Mouse (Mus musculus) adrenal gland, adult 18-20 months (tissue): ENCODE data around the gene Ift81. TPM values are rescaled to one million over a fixed set of nuclear protein-coding genes. Genes with fewer than 3 reads are reported as not detected.

Source experiments
- DNase-seq, 2 experiments: peaks; one replicate each; pipeline ENCODE4 v3.0.0; 2021 to 2022; ENCODE audit warnings: low spot score in 2 of 2
- total RNA-seq, 2 experiments: library from RNA; stranded (reverse); gene quantifications; 1 replicate in 1 of 2; 2 replicates in 1 of 2; pipeline ENCODE4 v1.2.3; 2021

Gene Ift81
- total RNA-seq, 2 experiments from 2014 or later: 10.9 to 18.3 TPM

DNA sequence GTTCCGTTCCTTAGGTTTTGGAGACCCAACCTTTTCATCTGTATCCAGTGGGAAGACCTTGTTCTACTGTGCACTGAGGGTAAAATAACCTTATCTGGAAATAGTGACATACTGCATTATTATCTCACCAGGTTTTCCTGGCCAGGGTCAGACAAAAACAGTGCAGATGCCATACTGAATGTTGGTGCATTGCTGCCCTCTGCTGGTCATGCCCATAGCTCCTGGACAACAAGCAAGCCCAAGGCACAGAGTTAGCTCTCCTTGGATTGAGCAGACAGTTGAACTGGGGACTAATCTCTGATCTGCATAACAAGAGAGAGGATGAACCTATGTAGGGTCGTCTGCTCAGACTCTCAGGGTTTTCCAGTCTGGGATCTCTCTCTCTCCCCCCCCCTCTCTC is 12.9 kb upstream of the Ift81 start:
- peak; percentile 90 for DNase-seq

DNA sequence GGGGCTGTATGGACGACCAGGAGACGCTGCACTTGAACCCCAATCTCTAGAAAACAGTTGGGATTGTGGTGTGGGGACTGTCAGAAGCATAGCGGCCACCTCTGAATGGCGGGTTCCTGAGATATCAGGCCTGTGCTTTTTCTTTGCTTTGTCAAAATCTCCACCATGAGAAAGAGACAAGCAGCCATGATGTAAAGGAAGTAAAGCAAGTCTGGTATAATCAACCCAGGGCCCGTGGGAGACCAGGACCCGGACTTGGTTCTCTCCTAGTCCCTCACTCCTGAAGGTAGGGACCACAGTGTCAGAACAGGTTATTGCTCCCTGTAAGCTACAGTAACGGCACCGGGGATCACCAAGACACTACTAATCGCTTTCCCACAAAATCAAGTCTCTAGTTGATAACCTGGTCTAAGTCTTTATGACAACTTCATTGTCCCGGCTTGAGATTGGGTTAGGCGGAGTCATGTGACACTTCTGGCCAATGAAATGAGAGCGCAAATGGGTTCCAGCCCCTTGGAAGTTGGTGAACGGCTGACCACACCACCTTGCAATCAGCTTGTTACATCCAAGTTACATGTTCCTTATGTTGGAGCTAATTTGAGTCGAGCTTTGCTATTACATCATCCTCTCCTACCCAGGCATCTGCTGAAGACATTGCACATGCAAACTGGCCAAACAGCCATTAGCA is 11.4 kb upstream of the Ift81 start:
- DNase-seq: no peak

DNA sequence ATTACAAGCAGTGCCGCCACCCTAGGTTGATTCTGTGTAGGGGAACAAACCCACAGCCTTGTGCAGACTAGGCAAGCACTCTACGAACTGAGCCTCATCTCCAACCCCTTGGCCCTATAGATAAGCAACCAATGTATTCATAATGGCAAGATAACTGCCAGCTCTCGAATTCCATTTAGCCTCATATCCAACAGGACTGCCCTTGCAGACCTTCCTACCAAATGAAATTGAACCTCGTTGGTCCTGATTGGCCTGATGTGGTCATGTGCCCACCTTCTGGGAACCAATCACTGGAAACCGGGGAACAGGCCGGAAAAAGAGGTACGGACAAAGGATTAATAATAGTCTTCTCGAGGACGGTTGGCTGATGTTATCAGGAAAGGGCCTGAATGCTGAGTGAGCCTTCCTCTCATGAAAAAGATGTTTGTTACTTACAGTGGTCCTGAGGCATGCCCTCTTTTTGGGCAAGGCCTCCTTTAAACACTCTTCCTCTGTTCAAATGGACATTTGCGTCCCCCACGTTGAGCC is 10.7 kb upstream of the Ift81 start:
- DNase-seq: no peak

DNA sequence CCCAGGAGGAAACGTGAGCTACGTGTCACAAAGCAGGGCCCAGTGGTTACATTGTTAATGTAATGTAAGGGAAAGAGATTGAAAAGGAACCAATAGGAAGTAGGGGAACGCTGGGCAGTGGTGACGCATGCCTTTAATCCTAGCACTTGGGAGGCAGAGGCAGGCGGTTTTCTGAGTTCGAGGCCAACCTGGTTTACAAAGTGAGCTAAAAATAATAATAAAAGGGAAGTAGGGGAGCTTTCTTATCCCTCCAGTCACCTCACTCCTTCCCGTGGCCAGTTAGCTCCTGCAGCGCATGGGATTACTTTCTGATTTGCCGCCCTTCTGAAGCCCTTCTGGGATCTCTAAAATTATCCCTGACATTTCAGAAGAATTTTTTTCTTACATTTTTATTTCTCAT is 9.5 kb upstream of the Ift81 start:
- no peak for DNase-seq

DNA sequence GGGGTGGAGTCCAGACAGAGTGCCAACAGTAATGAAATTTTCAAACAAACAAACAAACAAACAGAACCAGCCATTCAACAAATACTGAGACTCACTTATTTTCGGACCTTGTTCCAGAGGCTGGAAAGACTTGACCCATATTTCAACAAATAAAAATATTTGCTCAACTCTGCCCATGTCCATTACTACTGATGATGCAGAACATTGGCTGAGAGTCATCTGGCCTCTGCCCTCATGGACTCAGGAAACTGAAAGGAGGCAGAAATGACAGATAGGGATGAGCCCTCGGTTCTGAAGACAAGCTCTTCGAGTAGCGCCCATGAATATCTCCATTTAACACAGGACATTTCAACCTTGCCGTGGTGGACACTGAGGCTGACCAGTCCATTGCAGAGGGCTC is 8.2 kb upstream of the Ift81 start:
- no peak for DNase-seq

DNA sequence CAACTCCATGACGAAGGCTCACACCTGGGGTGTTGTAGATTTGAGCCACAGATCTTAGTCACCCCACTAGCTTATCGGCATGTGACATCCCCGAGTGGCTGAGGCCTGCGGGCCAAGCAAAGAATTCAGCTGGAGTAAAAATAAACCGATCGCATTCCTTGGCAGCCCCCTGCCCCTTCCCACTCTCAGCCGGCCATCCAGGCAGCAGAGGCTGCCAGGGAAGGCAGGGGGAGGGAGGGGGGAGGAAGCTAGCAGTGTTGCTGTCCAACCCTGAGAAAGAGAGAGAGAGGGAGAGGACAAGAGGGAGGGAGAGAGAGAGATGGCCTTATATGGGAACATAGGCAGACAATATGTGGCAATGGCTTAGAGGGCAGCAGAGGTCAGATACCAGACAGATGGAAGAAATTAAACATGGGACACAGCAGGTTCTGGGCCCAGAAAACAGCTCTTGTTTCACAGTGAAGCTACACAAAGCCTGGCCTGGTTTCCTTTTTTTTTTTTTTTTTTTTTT is 7.1 kb upstream of the Ift81 start:
- DNase-seq: no peak

DNA sequence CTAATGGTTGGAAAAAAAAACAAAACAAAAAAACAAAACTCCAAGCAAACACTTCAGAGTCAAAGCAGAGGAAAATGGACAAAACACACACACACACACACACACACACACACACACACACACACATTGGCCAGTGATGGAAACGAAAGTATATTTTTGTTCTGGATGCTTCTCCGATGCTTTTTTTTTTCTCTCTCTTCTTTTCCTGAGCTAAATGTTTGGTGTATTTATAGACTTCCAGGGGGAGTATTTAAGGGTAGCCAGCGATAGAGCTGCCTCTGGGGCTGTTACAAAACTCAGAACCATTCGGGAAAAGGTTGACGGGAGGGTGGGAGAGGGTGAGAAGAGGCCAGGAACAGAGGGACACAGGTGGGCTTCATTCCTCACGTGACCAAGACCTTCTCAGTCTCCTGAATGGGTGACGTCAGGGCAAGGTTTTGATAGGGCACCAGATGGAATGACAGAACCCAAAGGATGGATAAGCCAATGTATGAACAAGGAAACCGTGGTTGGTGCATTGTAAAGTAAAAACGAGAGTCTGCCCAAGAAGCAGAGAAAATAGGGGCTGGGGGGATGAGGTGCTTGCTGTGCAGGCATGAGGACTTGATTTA is 5.5 kb upstream of the Ift81 start:
- DNase-seq: no peak

DNA sequence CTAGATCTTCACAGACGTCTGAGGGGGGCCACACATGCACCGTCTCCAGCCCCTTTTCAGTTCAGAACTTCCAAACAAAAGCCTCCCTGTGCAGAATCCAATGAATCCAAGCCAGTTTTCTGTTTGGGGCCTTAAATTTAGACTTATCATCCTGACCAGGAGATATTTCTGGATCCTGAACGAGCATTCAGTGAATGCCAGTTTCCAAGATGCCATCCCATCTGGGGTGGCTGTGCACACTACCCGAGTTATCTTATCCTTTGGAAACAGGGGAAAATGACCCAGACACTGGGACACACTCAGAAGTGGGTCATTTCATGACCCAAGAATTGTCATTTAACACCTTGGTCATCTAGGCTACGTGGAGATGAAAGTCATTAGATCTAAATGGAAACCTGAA is 3.4 kb upstream of the Ift81 start:
- no peak for DNase-seq

DNA sequence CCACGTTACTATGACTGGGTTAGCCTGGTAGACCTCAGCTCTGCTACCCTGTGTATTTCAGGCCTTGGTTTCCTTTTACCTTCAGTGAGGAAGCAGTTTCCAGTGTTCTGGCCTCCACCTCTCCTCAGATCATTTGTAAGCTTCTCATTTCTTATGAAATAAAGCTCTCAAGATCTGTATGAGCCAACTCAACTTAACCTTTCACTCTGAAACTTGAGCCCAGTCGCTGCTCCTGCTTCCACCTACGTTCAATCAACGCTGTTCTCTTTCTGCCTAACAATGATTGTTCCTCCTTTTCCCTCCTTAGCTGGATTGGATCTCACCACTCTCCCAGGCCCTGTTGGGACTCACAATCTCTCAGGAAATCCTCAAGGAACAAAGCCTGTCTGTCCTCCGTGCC is 2.7 kb downstream of the Ift81 start:
- no peak for DNase-seq

DNA sequence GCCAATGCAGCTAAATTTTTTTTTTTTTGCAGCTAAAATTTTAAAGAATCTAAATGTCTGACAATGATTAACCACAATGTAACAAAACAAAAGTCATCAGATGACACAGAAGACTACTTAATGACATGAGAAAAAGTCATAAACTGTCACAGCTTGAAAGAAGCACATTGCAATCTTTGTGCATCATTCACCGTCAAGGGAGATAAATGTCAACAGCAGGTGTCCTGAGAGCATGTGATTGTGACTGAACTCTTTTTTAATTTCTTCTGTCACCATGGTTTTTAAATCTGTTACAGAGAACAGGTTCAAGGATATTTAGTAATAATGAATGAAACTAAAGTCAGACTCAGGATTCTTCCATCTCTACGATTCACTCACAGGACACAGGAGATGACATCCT is 9.4 kb downstream of the Ift81 start:
- DNase-seq: no peak

DNA sequence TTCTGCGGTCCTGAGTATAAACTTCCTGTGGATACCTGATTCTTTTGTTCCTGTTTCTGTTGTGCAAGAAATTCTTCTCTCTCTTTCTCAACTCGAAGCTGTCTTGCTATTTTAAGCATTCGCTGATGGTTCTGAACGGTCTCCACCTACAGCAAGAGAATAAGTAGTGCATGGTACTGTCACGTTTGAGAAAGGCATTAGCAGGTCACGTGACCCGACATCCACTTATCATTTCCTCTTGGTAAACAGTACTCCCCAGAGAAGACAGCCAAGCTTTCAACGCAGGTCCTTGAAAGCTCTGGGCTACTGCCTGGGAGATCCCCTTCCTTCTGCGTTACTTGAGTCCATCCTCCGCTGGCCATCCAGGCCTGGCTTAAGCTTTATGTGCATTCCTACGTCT is 12.1 kb downstream of the Ift81 start:
- no peak for DNase-seq

DNA sequence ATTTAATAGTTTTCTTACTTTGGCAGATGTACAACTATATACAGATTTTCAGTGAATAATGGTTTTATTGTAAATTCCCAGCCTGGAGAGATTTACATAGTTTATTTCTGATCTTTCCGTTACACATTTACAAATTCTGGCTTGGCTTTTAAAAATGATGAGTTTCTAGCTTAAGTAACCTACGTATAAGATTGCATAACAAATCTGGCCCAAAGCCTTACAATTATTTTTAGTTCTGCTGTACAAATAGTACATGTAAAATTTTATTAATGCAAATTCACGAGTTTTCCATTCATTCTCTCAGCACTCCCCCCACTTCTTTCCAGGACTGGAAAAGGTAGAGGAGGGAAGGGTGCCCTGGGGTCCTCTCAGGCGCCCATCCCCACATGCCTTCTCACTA is 18.8 kb downstream of the Ift81 start:
- no peak for DNase-seq

DNA sequence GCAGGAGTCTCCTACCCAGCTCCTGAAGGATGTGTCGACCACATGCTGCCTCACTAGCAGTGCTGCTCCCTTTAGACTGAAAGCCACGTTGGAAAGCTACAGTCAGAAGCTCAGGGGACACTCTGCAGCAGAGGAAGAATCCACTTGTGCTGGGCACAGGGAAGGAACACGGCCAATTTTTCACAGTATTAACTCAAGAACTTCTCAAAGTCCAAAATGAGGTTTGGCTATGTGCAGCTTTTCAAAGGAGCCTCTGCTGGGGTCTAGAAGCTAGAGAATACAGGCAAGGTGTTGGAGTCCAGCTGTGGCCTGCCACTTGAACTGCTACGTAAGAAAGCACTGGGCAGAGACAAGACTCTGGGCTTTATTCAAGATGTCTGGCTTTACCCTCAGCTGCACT is 24.4 kb downstream of the Ift81 start:
- DNase-seq: no peak

DNA sequence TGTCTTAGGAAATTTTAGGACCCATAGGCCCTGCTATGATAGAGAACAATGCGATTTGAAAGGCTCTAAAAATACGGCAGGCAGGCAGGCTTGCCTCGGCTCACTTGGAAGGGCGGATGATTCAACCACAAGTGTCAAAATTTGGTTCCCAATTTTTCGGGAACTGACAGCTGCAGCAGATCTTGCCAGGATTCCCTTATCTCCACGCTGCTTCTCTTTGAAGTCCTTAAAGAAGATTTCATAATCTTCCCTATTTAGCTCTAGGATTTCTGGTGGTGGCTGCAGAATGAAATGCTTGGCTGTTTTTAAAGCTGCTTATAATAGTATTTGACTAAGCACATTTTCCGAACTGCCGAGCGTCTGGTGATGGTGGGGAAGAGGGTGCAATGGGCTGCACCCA is 28.8 kb downstream of the Ift81 start:
- DNase-seq: no peak

DNA sequence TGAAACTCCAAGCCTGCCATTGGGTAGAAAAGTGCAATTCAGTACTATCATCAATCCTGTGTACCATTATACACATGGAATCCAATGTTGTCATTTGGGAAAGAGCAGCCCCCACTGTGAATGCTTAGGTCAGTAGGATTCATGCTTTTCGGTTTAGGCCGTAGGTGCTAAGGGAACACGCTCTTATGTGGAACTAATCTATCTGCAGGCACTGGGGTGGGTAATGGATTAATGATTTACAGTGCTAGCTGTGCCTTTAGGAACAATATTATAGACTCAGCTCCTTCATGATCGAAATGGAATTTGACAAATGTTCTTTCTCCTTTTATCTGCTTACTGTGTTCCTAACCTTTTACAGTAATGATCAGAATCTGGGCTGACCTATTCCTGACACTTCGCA is 30.2 kb downstream of the Ift81 start:
- DNase-seq: no peak

DNA sequence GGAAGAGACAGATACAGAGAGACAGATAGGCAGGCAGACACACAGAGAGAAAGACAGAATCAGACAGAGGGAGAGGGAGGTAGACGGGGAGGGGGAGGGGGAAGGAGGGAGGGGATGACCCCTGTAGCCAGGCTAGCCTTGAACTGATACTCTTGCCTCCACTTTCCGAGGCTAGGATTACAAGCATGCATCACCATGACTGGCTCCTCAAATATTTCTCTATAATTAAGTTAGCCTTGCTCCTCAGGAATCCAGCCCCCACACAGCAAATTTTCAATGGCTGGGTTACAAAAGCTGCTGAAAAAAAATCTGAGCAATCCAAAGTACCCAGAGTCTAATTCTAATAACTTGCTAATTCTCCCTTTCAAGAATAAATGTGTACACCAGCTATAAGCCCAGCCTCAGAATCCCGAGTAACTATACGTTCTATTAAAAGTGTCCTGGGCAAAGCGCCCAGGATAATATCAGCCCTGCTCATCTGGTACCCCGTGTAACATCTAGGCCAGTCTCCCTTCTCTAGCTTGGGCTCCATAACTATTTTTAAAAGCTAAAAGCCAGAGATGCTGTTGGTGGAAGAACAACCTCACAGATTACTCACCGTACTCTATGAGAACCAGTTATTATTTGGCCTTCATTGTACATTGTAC is 37.5 kb downstream of the Ift81 start:
- no peak for DNase-seq

DNA sequence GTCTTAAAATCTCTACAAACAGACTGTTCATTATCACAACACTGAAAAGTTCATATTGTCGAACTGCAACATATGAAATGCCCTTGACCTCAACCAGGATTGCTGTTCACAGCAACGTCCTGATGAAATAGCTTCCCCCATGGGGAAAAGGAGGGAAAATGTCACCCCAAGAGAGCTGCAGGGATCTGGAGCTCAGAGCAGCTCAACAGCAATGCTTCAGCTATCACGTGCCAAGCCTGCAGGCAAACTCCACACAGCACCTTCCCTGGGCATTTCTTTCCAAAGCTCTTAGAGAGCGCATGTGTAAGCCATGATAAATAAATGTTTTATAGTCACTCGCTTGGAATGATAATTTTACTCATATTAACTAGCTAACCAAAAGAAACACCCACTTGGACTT is 42.3 kb downstream of the Ift81 start:
- no peak for DNase-seq

DNA sequence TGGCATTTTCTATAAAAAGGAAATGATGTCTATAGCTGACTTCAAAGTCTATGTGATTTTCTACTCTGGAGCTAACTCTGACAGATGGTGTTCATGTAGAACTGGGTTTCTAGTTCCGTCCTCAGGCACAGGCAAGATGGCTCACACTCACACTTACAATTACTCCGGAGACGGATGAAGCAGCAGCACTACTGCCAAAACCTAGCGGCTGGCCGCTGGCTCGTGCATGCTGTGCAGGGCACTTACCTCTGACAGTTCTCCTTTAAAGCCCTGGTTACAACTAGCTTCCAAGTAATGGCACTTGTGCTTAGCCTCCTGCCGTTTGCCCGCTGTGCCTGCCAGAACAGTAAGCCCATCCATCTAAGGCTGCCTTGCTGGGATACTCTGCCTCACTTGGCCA is 47.7 kb downstream of the Ift81 start:
- DNase-seq: no peak

DNA sequence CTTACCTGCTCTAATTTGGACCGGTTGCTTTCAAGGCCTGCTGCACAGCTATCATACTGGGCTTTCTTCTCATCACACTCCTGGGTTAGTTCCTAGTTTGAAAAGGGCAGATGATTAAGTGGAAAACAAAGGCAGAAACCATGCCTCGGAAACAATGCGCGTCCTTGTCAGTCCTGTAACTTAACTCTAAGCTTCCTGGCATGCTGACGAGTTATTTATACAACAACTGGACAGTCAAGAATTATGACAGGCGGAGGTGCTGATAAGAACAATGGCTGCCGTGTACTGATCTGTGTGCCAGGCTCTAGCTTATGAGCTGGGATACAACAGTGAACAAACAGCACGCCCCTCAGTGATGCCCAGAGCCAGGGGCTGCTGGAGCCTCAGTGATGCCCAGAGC is 53.7 kb downstream of the Ift81 start:
- DNase-seq: no peak

DNA sequence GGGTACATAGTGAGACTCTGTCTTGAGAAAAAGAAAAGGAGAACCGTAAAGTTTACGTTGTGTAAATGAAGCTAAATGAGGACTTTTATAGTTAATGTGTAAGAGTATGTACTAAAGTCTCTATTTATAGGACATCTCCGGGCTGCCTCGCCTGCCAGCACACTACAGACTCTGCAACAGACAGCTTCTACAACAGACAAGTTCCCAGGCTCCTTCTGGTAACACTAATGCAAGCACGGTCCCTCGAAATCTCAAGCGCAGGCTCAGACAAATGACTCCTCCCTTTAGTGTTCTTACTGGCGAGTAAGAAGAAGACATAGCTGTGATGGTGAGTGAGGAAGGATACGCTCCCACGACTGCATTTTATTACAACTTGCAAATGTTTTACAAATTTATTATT is 56.2 kb downstream of the Ift81 start:
- no peak for DNase-seq

DNA sequence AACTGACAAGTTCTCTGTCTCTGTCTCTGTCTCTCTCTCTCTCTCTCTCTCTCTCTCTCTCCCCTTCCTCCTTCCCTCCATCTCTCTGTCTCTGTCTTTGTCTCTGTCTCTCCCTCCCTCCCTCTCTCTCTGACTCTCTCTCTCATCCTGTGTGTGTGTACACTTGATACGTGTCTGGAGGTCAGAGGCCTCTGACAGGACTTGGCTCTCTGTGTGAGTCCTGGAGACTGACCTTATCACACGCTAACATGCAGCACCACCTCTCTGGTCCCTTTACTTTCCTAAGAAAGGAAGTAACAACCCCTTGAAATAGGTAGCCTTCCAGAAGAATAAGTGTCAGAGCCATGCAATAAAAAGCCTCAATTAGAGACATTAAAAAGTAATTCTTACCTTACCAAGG is 59.2 kb downstream of the Ift81 start:
- no peak for DNase-seq

DNA sequence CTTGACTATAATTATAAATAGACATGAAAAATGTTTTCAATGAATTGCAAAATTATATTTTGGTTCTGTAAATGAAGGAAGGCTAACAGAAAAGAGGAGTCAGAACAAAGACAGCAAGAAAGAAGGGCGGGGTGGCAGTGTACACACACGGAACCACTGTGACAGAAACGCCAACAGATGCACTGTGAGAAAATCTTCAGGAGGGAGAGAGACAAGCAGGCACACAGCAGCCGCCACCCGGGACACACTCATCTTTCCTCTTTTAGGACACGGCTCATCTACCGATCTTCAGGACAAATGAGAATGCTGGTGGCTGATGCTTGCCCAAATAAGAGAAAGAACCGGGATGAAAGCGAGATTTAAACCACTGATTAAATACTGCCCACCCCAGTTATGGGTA is 61.7 kb downstream of the Ift81 start:
- no peak for DNase-seq
